Mouse (Mus musculus): ENCODE measurements around the gene Dock2. TPM values are rescaled to one million over a fixed set of nuclear protein-coding genes. Genes with fewer than 3 reads are reported as not detected.
A peak's percentile ranks its signal among the peaks of the same experiment; 100 is the strongest.

The Dock2 gene
- polyA plus RNA-seq, 1 experiment = not detected

- Histone ChIP-seq H3K9me3 (replicated peaks; ENCODE audit: control insufficient read depth, insufficient read depth, low read length, poor library complexity, severe bottlenecking) (no peaks in the 10 kb centered on the region), H3K36me3 (ENCODE audit: control insufficient read depth, insufficient read depth, low read length, poor library complexity, severe bottlenecking) (no peaks in the 10 kb centered on the region), H3K4me3 (ENCODE audit: low read depth, low read length) (no peak overlapping the region), H3K9ac (ENCODE audit: low read depth, poor library complexity, severe bottlenecking) (no peak overlapping the region), H3K27me3 (ENCODE audit: control insufficient read depth, insufficient read depth, low read length, poor library complexity, severe bottlenecking) (no peaks in the 10 kb centered on the region), H3K27ac (ENCODE audit: insufficient read depth, low read length) (peak overlapping the region; percentile 52; the same call in 1 of the 2 replicates), H3K4me1 (ENCODE audit: control insufficient read depth, insufficient read depth, low read length) (peaks cover 2% of the 10 kb centered on the region)
- no peak for TF ChIP-seq CTCF (IDR thresholded peaks at IDR 0.05; ENCODE audit: low read depth, low read length)
- no peak for TF ChIP-seq POLR2A (IDR thresholded peaks at IDR 0.05; ENCODE audit: insufficient read depth, low read length)
- TF ChIP-seq EP300 (IDR thresholded peaks at IDR 0.05; ENCODE audit: insufficient read depth, low read depth, low read length) = no peak
These were observed 468.3 kb downstream of the Dock2 start for GRCm38 (mm10) chr11:34315383-34315782.

- no peaks in the 10 kb centered on the region for H3K9me3 ChIP-seq (replicated peaks; ENCODE audit: control insufficient read depth, insufficient read depth, low read length, poor library complexity, severe bottlenecking)
- no peaks in the 10 kb centered on the region for H3K27me3 ChIP-seq (ENCODE audit: control insufficient read depth, insufficient read depth, low read length, poor library complexity, severe bottlenecking)
- peak within 1 kb of the TSS; percentile 43; the same call in 1 of the 2 replicates for H3K9ac ChIP-seq (ENCODE audit: low read depth, poor library complexity, severe bottlenecking)
- H3K36me3 ChIP-seq (ENCODE audit: control insufficient read depth, insufficient read depth, low read length, poor library complexity, severe bottlenecking) = no peaks in the 10 kb centered on the region
- no peak within 1 kb of the TSS for H3K4me3 ChIP-seq (ENCODE audit: low read depth, low read length)
- TF ChIP-seq POLR2A (IDR thresholded peaks at IDR 0.05; ENCODE audit: insufficient read depth, low read length) (no peak), EP300 (IDR thresholded peaks at IDR 0.05; ENCODE audit: insufficient read depth, low read depth, low read length) (0 out of 2 replicates have a peak, but pooled peaks have one; percentile 33), CTCF (IDR thresholded peaks at IDR 0.05; ENCODE audit: low read depth, low read length) (no peak)
- H3K4me1 ChIP-seq (ENCODE audit: control insufficient read depth, insufficient read depth, low read length) = peaks cover 2% of the 10 kb centered on the region
- H3K27ac ChIP-seq (ENCODE audit: insufficient read depth, low read length) = peak within 1 kb of the TSS; percentile 52
These were observed 468.9 kb downstream of the Dock2 start, which contains the start of gene Fam196b for GRCm38 (mm10) chr11:34314534-34315379. Gene Fam196b (plus strand): TSS chr11:34314822.

DNA sequence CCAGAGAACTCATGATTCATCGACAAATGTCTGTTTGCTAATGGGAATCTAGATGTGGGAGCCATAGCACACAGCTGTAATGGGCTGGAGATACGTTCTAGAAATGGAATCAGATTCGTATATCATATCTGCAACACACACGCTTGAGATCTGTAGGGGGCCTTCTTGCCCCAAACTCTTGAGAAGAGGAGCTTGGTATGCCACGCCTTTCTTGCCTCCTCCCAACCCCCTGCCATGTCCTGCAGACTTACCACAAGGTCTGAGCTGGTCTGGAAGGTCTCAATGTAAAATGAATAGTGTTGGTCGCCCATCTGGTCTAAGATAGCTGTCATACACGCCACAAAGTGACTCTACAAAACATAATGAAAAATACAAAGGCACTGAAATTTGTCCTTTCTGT is 471.5 kb downstream of the Dock2 start:
- Histone ChIP-seq H3K27me3 (ENCODE audit: control insufficient read depth, insufficient read depth, low read length, poor library complexity, severe bottlenecking) (no peaks in the 10 kb centered on the region), H3K4me3 (ENCODE audit: low read depth, low read length) (no peak overlapping the region), H3K9ac (ENCODE audit: low read depth, poor library complexity, severe bottlenecking) (no peak overlapping the region), H3K9me3 (replicated peaks; ENCODE audit: control insufficient read depth, insufficient read depth, low read length, poor library complexity, severe bottlenecking) (no peaks in the 10 kb centered on the region), H3K36me3 (ENCODE audit: control insufficient read depth, insufficient read depth, low read length, poor library complexity, severe bottlenecking) (no peaks in the 10 kb centered on the region), H3K27ac (ENCODE audit: insufficient read depth, low read length) (no peak overlapping the region), H3K4me1 (ENCODE audit: control insufficient read depth, insufficient read depth, low read length) (no peaks in the 10 kb centered on the region)
- TF ChIP-seq EP300 (IDR thresholded peaks at IDR 0.05; ENCODE audit: insufficient read depth, low read depth, low read length) (no peak), CTCF (IDR thresholded peaks at IDR 0.05; ENCODE audit: low read depth, low read length) (no peak), POLR2A (IDR thresholded peaks at IDR 0.05; ENCODE audit: insufficient read depth, low read length) (no peak)

GRCm38 (mm10) chr11:34311717-34312116 is 472.0 kb downstream of the Dock2 start:
- H3K9ac ChIP-seq (ENCODE audit: low read depth, poor library complexity, severe bottlenecking) = no peak overlapping the region
- H3K27ac ChIP-seq (ENCODE audit: insufficient read depth, low read length) = no peak overlapping the region
- no peak for TF ChIP-seq CTCF (IDR thresholded peaks at IDR 0.05; ENCODE audit: low read depth, low read length)
- no peak for TF ChIP-seq EP300 (IDR thresholded peaks at IDR 0.05; ENCODE audit: insufficient read depth, low read depth, low read length)
- no peak for TF ChIP-seq POLR2A (IDR thresholded peaks at IDR 0.05; ENCODE audit: insufficient read depth, low read length)
- no peaks in the 10 kb centered on the region for H3K9me3 ChIP-seq (replicated peaks; ENCODE audit: control insufficient read depth, insufficient read depth, low read length, poor library complexity, severe bottlenecking)
- H3K4me3 ChIP-seq (ENCODE audit: low read depth, low read length) = no peak overlapping the region
- H3K4me1 ChIP-seq (ENCODE audit: control insufficient read depth, insufficient read depth, low read length) = no peaks in the 10 kb centered on the region
- no peaks in the 10 kb centered on the region for H3K27me3 ChIP-seq (ENCODE audit: control insufficient read depth, insufficient read depth, low read length, poor library complexity, severe bottlenecking)
- H3K36me3 ChIP-seq (ENCODE audit: control insufficient read depth, insufficient read depth, low read length, poor library complexity, severe bottlenecking) = no peaks in the 10 kb centered on the region

DNA sequence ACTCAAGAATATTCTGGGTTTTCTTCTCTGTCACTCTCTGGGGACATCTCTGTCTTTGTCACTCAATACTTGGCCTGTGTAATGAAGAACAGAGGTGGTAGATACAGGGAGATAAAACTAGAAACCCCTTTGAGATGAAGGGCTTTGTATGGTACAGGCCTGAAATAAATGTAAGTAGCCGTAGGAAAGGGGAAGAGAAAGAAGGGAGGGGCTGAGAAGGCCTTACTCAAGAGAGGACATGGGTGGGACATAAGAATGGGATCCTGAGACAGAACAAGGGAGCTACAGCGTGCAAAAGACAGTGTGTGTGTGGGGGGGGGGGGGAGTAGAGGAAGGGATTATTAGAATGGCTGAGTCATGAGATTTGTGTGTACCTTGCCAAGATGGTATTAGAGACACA is 474.3 kb downstream of the Dock2 start:
- no peak overlapping the region for H3K27ac ChIP-seq (ENCODE audit: insufficient read depth, low read length)
- no peak overlapping the region for H3K9ac ChIP-seq (ENCODE audit: low read depth, poor library complexity, severe bottlenecking)
- no peak overlapping the region for H3K4me3 ChIP-seq (ENCODE audit: low read depth, low read length)
- H3K4me1 ChIP-seq (ENCODE audit: control insufficient read depth, insufficient read depth, low read length) = no peaks in the 10 kb centered on the region
- TF ChIP-seq POLR2A (IDR thresholded peaks at IDR 0.05; ENCODE audit: insufficient read depth, low read length) (no peak), EP300 (IDR thresholded peaks at IDR 0.05; ENCODE audit: insufficient read depth, low read depth, low read length) (no peak), CTCF (IDR thresholded peaks at IDR 0.05; ENCODE audit: low read depth, low read length) (no peak)
- H3K36me3 ChIP-seq (ENCODE audit: control insufficient read depth, insufficient read depth, low read length, poor library complexity, severe bottlenecking) = no peaks in the 10 kb centered on the region
- no peaks in the 10 kb centered on the region for H3K9me3 ChIP-seq (replicated peaks; ENCODE audit: control insufficient read depth, insufficient read depth, low read length, poor library complexity, severe bottlenecking)
- no peaks in the 10 kb centered on the region for H3K27me3 ChIP-seq (ENCODE audit: control insufficient read depth, insufficient read depth, low read length, poor library complexity, severe bottlenecking)

- Histone ChIP-seq H3K9me3 (replicated peaks; ENCODE audit: control insufficient read depth, insufficient read depth, low read length, poor library complexity, severe bottlenecking) (no peaks in the 10 kb centered on the region), H3K9ac (ENCODE audit: low read depth, poor library complexity, severe bottlenecking) (no peak overlapping the region), H3K27me3 (ENCODE audit: control insufficient read depth, insufficient read depth, low read length, poor library complexity, severe bottlenecking) (no peaks in the 10 kb centered on the region), H3K4me3 (ENCODE audit: low read depth, low read length) (no peak overlapping the region), H3K27ac (ENCODE audit: insufficient read depth, low read length) (no peak overlapping the region), H3K36me3 (ENCODE audit: control insufficient read depth, insufficient read depth, low read length, poor library complexity, severe bottlenecking) (no peaks in the 10 kb centered on the region), H3K4me1 (ENCODE audit: control insufficient read depth, insufficient read depth, low read length) (no peaks in the 10 kb centered on the region)
- no peak for TF ChIP-seq POLR2A (IDR thresholded peaks at IDR 0.05; ENCODE audit: insufficient read depth, low read length)
- no peak for TF ChIP-seq EP300 (IDR thresholded peaks at IDR 0.05; ENCODE audit: insufficient read depth, low read depth, low read length)
- no peak for TF ChIP-seq CTCF (IDR thresholded peaks at IDR 0.05; ENCODE audit: low read depth, low read length)
These were observed 475.0 kb downstream of the Dock2 start for GRCm38 (mm10) chr11:34308731-34309130.
